Mouse (Mus musculus): ENCODE measurements at regions not wholly inside any gene's neighbourhood (a gene's known extent, or its start where the extent isn't known, plus 50 kb on each side); places are given as distances from the start of the nearest gene placed in this dataset.

DNA sequence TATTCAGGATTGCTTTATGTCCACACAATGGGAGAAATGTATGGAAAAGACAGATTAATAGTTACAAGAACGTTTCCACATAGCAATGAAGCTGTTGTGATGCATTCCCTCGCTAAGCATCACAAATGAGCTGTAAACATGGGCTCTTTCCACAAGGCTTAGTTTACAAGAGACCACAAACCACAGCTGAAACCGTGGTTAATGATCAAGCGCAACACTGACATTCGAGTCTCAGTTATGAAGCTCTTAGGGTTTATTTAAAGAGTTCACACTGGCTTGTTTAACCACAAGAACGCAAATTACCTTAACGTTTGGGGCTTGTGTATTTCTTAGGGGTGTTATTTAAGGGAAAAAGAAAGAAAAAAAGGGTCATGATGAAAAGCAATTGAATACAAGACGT is 727.3 kb upstream of the Frg1 start:
- DNase-seq (ENCODE audit: low spot score) = no peak

DNA sequence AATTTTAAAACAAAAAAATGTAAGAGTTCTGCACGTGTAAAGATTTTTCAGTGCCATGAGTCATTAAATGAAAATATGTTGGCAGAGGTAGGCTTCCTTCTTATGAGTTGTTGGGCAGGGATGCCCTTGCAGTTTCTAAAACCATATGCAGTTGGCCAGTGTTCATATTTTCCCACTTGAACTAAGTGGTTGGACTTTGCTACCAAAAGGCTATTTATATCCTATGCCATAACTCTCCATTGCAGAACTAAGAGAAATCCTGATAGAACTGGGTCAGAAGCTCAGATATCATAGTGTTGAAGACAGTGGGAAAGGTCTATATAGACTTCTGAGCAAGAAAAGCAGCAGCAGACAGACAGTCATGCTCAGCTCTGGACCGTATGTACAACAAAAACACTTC is 690.7 kb upstream of the Frg1 start:
- no peak for DNase-seq (ENCODE audit: low spot score)

DNA sequence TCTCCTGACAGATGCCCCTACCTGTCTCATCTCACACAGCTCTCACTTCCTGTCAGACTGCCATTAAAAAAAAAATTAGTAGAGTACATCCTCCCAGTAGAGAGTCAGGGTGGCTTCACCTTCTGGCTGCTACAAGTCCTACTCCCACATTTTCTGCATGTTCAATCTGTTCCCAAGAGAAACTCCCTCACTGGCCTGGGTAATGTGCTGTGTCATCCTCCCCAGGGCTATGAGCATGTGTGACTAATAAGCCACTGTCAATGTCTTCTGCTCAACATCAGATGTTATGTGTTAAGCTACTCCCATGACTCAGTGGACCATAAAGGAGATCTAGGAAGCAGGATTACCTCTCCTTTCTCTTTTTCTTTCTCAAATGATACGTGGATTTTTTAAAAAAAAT is 652.4 kb upstream of the Frg1 start:
- peak; percentile 7 for DNase-seq (ENCODE audit: low spot score)

DNA sequence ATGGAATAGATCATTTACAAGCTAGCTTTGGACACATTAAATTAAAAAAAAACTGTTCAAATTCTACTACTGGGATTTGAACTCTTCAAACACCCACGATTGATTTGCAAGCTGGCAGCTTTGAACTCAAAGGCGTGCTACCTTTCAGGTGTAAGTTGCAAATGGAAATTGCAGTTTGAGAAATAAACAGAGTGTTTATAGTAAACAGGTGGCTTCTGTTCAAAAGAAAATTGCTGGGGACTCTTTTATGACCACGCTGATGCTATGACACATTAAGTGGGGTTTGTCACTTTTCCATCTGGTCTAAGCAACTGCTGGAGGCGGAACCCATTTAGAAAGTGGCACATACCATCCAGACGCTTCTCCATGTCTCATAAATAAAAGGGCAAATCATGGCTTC is 626.7 kb upstream of the Frg1 start:
- DNase-seq (ENCODE audit: low spot score) = peak; percentile 58

DNA sequence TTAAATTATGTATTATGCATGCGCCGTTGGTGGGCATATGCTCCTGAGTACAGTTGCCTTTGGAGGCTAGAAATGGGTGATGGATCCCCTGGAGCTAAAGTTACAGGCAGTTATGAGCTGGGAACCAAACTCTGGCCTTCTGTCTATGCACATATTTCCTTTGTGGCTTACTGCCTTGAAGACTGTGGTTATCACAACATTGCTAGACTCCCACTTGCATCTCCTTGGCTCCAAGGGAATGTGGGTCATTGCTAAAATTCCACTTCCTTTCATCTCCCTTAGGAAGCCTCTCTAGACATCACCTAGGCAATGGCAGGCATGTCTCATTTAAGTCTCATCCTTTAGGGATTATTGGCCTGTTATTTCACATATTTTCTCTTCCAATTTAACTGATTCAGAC is 622.4 kb upstream of the Frg1 start:
- DNase-seq (ENCODE audit: low spot score) = no peak

DNA sequence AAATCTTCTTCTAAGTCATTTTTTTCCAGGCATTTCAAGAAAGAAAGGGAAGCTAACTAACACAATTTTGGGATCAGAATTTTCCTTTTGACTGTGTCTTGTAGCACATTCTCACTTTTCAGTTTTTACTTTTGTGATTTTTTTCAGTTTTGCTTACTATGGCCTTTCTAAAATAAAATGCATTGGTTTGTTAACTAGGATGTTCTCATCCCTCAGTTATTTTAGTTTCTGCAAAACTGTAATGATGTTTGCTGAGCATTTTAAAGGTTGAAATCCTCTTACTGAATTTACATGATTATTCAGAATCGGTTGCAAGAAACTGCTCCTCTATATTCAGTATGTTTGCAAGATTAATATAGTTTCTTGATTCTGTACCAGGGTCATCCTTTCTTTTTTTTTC is 610.1 kb upstream of the Frg1 start:
- DNase-seq (ENCODE audit: low spot score) = no peak

DNA sequence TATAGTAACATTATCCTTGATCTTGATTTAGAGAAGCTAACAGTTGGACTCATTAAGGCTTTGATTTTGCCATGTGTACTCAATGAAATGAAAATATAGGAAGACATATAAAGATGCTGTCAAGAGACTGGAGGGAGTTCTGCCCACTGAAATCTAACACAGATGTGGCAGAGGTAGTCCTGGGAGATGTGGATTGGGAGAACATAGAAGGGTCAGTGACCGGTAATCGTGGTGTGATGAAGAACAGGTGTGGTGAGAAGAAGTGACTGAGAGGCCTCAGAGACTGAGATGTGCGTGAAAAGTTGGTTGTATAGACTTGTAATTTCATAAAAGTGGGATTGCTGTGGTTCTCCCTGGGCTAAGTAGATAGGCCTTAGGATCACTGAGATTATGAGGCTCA is 600.9 kb upstream of the Frg1 start:
- DNase-seq (ENCODE audit: low spot score) = no peak

DNA sequence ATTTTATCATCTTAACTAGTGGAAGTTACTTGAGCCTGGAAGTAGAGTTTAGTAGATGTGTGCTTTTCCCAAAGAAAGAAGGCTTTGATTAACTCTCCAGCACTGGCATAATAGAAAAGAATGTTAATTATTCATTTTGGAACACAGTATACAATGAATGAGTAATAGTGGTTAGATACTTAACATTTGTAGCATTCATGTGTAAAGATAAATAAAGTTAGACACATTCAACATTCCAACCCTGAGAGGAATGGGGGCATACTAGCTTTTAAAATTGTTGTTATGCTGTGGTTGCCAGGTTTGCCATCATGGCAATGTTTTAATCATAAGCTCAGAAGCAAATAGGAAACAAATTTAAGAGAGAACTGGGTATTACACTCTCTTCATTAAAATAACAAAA is 586.3 kb upstream of the Frg1 start:
- no peak for DNase-seq (ENCODE audit: low spot score)

DNA sequence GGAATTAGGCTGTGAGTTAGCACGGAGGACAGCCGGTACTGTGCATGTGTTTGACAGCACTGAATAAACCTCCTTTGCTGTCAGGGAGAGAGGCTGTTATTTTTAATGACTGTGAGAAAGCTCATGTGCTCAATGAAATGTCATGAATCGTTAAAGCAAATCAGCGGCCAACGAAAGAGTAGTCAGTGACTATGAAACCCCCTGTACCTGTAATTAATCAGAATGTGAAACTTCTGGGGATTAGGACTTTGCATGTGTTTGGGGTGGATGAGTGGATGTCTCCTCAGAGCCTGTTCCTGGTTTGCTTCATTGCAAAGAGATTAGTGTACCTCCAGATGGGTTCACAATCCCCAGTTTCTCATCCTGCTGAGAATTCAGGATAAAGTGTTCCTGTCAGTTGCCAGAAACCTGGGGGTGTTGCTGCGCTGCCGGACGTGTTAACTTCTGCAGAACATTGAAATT is 572.2 kb upstream of the Frg1 start:
- no peak for DNase-seq (ENCODE audit: low spot score)

DNA sequence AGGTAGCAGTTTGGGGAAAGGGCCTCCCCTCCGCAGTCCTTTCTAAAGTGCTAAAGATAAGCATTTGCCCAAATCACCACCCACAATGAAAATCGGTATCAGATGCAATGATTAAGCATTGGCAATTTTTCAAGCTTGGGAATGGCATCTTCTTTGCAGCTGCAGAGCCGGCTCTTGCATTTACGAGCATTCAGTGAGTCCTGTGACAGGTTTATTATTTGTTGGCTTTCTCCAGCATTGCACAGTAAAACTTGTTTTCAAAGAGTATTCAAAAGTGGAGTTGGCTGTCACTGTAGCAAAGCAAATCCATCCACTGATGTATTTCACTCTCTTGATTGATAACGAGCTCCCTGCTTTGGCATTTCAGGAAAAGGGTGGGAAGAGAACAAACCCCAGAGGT is 571.3 kb upstream of the Frg1 start:
- DNase-seq (ENCODE audit: low spot score) = no peak

DNA sequence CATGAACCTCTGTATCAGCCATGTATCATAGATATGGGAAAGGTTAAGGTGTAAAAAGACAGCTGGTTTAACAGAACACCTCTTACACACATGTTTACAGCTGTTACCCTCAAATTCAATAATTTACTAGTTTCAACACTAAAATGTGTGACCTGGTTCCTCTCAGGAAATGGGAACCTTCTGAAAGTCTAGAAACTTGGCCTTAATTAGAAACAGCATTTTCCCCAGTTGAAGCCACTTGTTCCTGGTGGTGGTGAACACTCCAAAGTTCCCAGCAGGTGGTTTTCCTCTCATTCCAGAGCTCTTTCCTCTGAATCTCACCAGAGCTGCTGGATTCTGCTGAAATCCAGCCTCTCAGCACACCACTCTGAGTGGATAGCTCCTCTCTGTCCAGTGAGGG is 570.5 kb upstream of the Frg1 start:
- DNase-seq (ENCODE audit: low spot score) = no peak

DNA sequence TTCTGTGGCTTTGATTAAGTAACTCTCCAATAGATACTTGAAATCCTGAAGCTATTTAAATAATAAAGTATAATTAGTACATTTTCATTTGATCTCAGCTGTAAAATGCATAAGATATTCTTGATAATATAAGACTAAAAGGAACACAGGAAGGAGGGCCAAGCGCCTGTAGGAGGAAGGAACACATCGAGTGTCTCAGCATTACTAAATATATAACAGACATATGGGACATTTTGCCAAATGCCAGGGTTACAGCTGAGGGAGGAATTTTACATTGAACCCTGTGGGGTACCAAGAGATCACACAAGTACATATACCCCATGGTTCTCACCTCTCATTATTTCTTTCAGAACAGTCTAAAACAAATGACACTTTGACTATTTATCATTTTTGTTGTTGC is 555.5 kb upstream of the Frg1 start:
- no peak for DNase-seq (ENCODE audit: low spot score)

DNA sequence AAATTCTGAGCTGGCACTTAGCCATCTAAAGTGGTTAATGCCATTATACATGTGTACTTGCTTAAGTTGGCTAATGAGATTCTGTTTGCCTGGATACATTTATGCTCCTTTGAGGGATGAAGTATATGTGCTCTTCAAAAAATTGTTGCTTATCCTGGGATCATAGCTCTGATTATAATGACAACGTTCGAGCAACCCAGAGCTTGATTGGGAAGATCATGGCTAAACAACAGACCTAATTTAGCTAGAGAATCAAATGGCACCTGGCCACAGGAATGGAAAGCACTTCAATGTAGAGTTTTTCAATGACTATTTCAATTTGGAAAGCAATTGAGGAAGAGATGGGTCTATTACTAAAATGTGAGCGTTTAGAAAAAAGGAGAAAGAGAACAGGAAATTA is 553.7 kb upstream of the Frg1 start:
- no peak for DNase-seq (ENCODE audit: low spot score)

DNA sequence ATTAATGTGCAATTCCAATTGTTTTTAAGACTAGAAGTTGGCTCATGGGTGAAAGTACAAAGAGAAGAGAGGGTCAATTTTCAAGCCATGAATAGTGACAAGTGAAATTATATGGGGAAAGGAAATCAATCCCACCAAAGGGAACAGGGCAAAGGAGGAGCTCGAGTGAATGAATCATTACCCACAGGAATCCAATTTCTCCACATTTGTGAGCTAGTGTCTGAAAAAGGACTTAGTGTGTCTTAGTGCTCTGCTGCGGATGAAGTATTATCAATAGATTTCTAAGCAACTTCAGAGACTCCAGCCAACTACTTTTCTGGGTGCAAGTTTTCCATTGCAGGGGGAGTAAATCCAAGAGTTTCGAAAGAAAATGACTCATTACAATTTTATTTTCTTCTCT is 552.5 kb upstream of the Frg1 start:
- DNase-seq (ENCODE audit: low spot score) = no peak

DNA sequence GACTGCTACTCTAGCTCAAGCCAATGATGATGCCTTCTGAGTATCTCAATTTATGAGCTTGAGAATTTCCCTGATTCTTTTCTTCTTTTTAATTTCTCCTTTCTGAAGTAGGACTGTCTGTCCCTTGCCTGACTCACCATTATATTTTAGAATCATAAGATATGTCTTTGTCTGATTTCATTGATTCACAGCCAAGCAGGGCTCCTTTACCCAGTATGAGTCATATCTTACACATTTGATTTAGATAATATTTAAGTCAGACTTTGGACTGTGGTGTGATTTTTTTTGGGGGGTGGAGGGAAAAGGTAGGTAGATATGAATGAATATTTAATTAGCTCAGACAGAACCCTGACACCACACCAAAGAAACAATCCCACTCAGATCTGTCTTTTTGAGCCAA is 547.2 kb upstream of the Frg1 start:
- no peak for DNase-seq (ENCODE audit: low spot score)

DNA sequence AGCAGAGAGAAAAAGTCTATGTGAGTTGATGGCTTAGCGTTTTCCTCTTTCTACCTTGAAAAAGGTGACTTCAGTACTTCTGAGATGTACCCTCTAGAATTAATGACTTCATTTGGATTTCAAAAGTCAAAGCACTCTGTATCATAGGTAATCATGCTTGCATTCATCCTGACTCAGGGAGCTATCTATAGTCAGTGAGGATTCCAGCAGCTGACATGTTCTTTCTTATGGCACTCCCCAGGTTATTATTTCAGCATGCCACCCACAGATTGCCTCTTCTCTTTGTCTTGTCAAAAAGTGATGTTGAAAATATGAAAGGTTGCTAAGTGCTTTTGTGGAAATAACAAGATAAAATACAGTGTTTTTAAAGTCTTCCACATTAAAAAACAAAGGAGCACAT is 540.0 kb upstream of the Frg1 start:
- DNase-seq (ENCODE audit: low spot score) = no peak

DNA sequence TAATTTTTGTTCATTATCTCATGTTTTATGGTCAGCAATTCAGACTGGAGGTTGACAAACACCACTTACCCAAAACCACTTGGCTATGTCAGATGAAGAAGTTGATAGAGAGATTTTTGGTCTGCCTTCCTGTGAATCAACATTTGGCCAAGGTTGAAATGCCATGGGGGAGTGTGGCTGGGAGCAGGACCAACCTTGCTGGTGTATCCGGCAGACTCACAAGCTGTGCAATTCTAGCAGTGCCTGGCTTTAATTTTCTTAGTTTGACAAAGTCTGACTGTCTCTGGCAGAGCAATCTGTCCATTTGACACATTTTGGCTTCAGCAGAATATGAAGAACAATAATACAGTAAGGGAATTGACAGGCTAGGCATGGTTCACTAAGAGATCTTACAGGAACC is 533.9 kb upstream of the Frg1 start:
- no peak for DNase-seq (ENCODE audit: low spot score)

DNA sequence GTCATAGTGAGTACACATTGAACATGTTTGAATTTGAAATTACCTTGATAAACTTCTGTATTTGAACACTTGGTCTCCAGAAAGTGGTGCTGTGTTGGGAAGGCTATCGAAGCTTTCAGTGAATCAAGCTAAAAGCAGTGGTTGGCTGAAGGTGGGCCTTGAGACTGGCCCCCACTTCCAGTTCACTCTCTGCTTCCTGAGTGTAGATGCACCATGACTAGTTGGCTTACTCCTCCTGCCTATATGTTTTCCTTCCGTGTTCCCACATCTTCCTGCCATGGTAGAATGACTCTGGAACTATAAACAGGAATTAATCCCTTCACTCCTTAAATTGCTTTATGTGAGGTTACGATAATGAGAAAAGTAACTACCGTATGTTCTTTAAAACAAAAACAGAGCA is 522.4 kb upstream of the Frg1 start:
- no peak for DNase-seq (ENCODE audit: low spot score)

DNA sequence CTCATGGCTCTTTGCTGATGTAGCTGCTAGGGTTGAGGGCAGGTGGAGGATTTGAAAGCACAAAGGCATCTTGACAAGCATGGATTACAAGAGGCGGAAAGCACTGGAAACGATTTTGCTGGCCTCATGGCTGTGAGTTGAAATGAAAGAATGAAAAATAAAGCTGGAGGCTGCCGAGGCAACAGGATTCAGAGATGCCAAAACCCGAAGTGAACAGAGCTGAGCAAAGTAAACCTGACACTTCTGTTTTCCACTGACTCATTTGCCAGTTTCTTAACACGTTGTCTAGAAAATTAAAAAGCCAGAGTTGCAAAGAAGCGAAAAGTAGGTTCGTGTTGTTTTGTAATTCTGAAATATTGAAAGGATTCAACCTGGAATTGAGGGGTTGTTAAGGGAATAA is 504.2 kb upstream of the Frg1 start:
- DNase-seq (ENCODE audit: low spot score) = no peak

DNA sequence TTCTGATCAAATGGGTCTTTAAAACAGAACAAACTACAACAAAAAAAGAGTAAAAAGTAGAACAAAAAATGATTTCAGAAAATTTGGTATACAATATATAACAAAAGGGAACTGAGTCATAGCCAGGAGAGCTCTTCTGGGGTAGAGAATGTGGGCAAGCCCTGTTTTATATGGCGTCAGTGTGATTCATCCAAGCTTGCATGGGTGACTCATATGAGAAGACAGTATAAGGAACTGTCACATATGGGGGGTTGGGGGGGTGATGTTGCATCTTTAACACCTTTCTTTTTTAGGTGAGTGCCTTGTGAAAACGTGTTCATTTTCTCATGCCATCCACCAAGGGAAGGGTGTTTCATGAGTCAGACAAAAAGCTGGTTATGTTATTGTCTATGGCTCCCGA is 503.7 kb upstream of the Frg1 start:
- DNase-seq (ENCODE audit: low spot score) = no peak

DNA sequence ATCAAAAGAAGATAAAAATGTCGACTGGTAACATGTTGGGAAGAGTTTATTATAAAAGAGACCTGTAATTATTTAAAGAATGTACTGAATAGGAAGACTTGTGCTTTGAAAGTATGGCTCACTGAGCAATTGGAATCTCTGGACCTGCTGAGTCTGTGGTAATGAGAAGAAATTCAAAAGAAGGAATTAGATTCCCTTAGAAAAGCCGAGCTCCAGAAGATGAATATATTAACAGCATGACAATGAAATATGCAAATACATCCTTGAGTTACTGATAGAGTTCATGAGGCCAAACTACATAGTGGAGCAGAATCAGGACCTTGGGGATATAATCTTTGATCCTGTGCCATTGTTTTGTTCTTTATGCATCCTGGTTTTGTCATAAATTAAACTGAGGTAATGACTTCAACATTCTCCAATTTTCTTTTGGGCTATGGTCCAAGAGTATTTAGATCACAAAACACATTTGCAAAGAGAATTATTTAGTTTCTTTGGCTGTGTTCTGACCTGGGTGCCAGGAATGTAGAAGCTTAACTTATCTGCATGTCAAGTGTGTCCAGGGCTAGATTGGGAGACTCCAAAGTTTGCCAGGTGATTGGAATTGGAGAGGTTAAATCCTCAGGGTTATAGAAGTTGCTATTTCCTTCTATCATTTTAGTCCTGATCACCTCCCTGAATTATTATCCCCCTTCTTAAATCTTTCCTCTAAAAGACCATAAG is 461.3 kb upstream of the Frg1 start:
- no peak for DNase-seq (ENCODE audit: low spot score)

DNA sequence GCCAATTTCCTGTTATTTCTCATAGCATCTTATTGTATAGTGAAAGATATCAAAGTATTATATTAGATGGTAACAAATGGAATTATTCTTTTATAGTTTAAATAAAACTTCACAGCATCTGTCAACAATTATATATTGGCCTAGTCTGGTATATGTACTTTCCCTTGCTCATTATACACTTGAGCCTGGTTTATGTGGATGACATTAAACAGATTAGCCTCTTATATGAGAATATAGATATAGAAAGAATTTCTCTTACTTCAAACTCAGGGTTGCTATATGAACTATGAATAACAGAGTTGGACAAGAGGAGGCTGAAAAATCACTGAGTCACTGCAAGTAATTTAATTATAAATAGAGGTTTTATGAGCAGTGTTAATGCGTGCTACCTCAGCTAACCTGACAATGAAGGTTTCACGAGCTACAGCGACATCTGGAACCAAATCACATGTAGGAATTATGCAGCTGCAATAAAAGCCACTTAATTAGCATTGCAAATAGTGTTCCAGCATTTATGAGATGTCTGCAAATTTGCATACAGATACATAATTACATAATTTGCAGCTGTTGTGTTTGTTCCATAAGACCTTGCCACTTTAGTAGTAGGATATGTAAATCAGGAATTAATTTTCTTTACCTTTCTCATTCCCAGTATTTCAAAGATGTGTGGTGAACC is 452.9 kb upstream of the Frg1 start:
- DNase-seq (ENCODE audit: low spot score) = no peak

DNA sequence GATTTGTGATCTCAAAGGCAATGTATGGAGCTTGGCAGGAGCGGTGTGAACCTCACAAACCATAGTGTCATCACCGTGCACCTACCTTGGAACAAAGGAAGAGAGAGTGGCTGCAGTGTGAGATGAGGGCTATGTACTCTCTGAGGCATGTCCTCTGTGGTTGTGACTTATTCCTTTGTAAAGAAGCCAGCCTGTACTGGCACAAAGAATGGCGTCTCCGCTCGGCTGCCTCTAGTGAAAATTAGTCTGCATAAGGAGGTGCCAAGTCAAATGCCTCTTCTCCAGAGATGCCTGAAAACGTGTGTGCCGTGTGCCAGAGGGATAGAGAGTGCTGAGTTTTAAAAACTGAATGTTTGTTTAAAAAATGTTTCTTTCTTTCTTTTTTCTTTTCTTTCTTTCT is 444.0 kb upstream of the Frg1 start:
- no peak for DNase-seq (ENCODE audit: low spot score)

DNA sequence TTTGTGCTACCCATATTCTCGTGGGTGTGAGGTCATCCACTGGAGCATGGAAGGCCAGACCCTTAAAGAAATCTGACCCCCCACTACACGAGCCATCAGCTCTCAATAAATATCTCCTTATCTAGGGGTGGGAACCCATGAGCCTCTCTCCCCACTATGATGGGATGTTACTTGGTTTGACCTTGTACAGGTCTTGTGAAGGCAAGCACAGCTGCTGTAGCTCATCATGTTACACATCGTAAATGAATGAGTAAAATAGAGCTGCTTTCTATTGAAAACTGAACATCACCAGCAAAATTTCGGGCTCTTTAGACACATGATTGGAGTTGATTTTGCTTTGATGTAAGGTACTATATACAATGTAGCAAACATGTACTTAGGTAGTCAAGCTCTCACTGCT is 414.8 kb upstream of the Frg1 start:
- DNase-seq (ENCODE audit: low spot score) = no peak

Data from MN1 (cell line).